Mouse (Mus musculus): Measurements from ENCODE around the gene Nt5c3b. TPM values are rescaled to one million over a fixed set of nuclear protein-coding genes. Genes with fewer than 3 reads are reported as not detected.
A peak's percentile ranks its signal among the peaks of the same experiment; 100 is the strongest.

Nt5c3b gene
- polyA plus RNA-seq, 1 experiment from 2014 or later = 92.6 TPM

GRCm38 (mm10) chr11:100471352-100472196 is 30.0 kb upstream of the Nt5c3b start:
- ATAC-seq (ENCODE audit: low FRiP score) = no peak
- H3K9ac ChIP-seq (ENCODE audit: low read depth, low read length) = peak overlapping the region; percentile 84
- DNase-seq (ENCODE audit: low spot score) = peak; percentile 45
- peak overlapping the region; percentile 88 for H3K4me2 ChIP-seq (replicated peaks; ENCODE audit: low read depth, low read length)
- WGBS = 7% methylated on average over 30 of the region's 30 CpGs
- H3K27ac ChIP-seq (ENCODE audit: low read depth, low read length) = peak overlapping the region; percentile 80
- peaks cover 3% of the 10 kb centered on the region for H3K4me1 ChIP-seq (replicated peaks; ENCODE audit: control insufficient read depth, insufficient read depth, low read length)
- no peaks in the 10 kb centered on the region for H3K9me3 ChIP-seq (ENCODE audit: control insufficient read depth, low read length)
- peak overlapping the region; percentile 84 for H3K4me3 ChIP-seq (ENCODE audit: low read depth, low read length)
- no peaks in the 10 kb centered on the region for H3K27me3 ChIP-seq (ENCODE audit: control insufficient read depth, insufficient read depth, low read length)
- H3K36me3 ChIP-seq (ENCODE audit: control insufficient read depth, insufficient read depth, low read length) = 0 out of 2 replicates have a peak, but pooled peaks cover 6% of the 10 kb centered on the region

- Histone ChIP-seq H3K4me1 (replicated peaks; ENCODE audit: control insufficient read depth, insufficient read depth, low read length) (peaks cover under 1% of the 10 kb centered on the region), H3K9me3 (ENCODE audit: control insufficient read depth, low read length) (no peaks in the 10 kb centered on the region), H3K27ac (ENCODE audit: low read depth, low read length) (no peak overlapping the region), H3K36me3 (ENCODE audit: control insufficient read depth, insufficient read depth, low read length) (no peaks in the 10 kb centered on the region), H3K4me3 (ENCODE audit: low read depth, low read length) (no peak overlapping the region), H3K4me2 (replicated peaks; ENCODE audit: low read depth, low read length) (no peak overlapping the region), H3K27me3 (ENCODE audit: control insufficient read depth, insufficient read depth, low read length) (no peaks in the 10 kb centered on the region), H3K9ac (ENCODE audit: low read depth, low read length) (no peak overlapping the region)
- WGBS = 89% methylated on average over 1 of the region's 1 CpGs
- DNase-seq (ENCODE audit: low spot score) (no peak), ATAC-seq (ENCODE audit: low FRiP score) (no peak)
These were observed 24.2 kb upstream of the Nt5c3b start for GRCm38 (mm10) chr11:100465833-100466232.

GRCm38 (mm10) chr11:100465229-100465792 is 23.7 kb upstream of the Nt5c3b start:
- Histone ChIP-seq H3K9ac (ENCODE audit: low read depth, low read length) (no peak overlapping the region), H3K27ac (ENCODE audit: low read depth, low read length) (no peak overlapping the region), H3K27me3 (ENCODE audit: control insufficient read depth, insufficient read depth, low read length) (no peaks in the 10 kb centered on the region), H3K36me3 (ENCODE audit: control insufficient read depth, insufficient read depth, low read length) (no peaks in the 10 kb centered on the region), H3K9me3 (ENCODE audit: control insufficient read depth, low read length) (no peaks in the 10 kb centered on the region), H3K4me1 (replicated peaks; ENCODE audit: control insufficient read depth, insufficient read depth, low read length) (no peaks in the 10 kb centered on the region), H3K4me2 (replicated peaks; ENCODE audit: low read depth, low read length) (no peak overlapping the region), H3K4me3 (ENCODE audit: low read depth, low read length) (no peak overlapping the region)
- ATAC-seq (ENCODE audit: low FRiP score) (no peak), DNase-seq (ENCODE audit: low spot score) (no peak)
- 97% methylated on average over 1 of the region's 1 CpGs for WGBS

GRCm38 (mm10) chr11:100462699-100463098 is 21.1 kb upstream of the Nt5c3b start:
- DNase-seq (ENCODE audit: low spot score) (no peak), ATAC-seq (ENCODE audit: low FRiP score) (no peak)
- no peak overlapping the region for H3K9ac ChIP-seq (ENCODE audit: low read depth, low read length)
- no peak overlapping the region for H3K27ac ChIP-seq (ENCODE audit: low read depth, low read length)
- H3K9me3 ChIP-seq (ENCODE audit: control insufficient read depth, low read length) = no peaks in the 10 kb centered on the region
- no peak overlapping the region for H3K4me2 ChIP-seq (replicated peaks; ENCODE audit: low read depth, low read length)
- H3K4me3 ChIP-seq (ENCODE audit: low read depth, low read length) = no peak overlapping the region
- H3K27me3 ChIP-seq (ENCODE audit: control insufficient read depth, insufficient read depth, low read length) = no peaks in the 10 kb centered on the region
- no peaks in the 10 kb centered on the region for H3K4me1 ChIP-seq (replicated peaks; ENCODE audit: control insufficient read depth, insufficient read depth, low read length)
- H3K36me3 ChIP-seq (ENCODE audit: control insufficient read depth, insufficient read depth, low read length) = no peaks in the 10 kb centered on the region
- 91% methylated on average over 10 of the region's 10 CpGs for WGBS

GRCm38 (mm10) chr11:100457711-100458110 is 16.1 kb upstream of the Nt5c3b start:
- ATAC-seq (ENCODE audit: low FRiP score) (no peak), DNase-seq (ENCODE audit: low spot score) (no peak)
- Histone ChIP-seq H3K9me3 (ENCODE audit: control insufficient read depth, low read length) (no peaks in the 10 kb centered on the region), H3K9ac (ENCODE audit: low read depth, low read length) (no peak overlapping the region), H3K4me1 (replicated peaks; ENCODE audit: control insufficient read depth, insufficient read depth, low read length) (no peaks in the 10 kb centered on the region), H3K36me3 (ENCODE audit: control insufficient read depth, insufficient read depth, low read length) (no peaks in the 10 kb centered on the region), H3K4me2 (replicated peaks; ENCODE audit: low read depth, low read length) (no peak overlapping the region), H3K27ac (ENCODE audit: low read depth, low read length) (no peak overlapping the region), H3K4me3 (ENCODE audit: low read depth, low read length) (no peak overlapping the region), H3K27me3 (ENCODE audit: control insufficient read depth, insufficient read depth, low read length) (no peaks in the 10 kb centered on the region)
- WGBS = 93% methylated on average over 5 of the region's 5 CpGs

- 79% methylated on average over 4 of the region's 4 CpGs for WGBS
- no peaks in the 10 kb centered on the region for H3K9me3 ChIP-seq (ENCODE audit: control insufficient read depth, low read length)
- no peaks in the 10 kb centered on the region for H3K36me3 ChIP-seq (ENCODE audit: control insufficient read depth, insufficient read depth, low read length)
- no peak overlapping the region for H3K27ac ChIP-seq (ENCODE audit: low read depth, low read length)
- no peaks in the 10 kb centered on the region for H3K27me3 ChIP-seq (ENCODE audit: control insufficient read depth, insufficient read depth, low read length)
- no peak overlapping the region for H3K9ac ChIP-seq (ENCODE audit: low read depth, low read length)
- H3K4me1 ChIP-seq (replicated peaks; ENCODE audit: control insufficient read depth, insufficient read depth, low read length) = no peaks in the 10 kb centered on the region
- ATAC-seq (ENCODE audit: low FRiP score) = no peak
- H3K4me2 ChIP-seq (replicated peaks; ENCODE audit: low read depth, low read length) = no peak overlapping the region
- no peak overlapping the region for H3K4me3 ChIP-seq (ENCODE audit: low read depth, low read length)
- no peak for DNase-seq (ENCODE audit: low spot score)
These were observed 15.6 kb upstream of the Nt5c3b start for GRCm38 (mm10) chr11:100457247-100457646.

- Histone ChIP-seq H3K27ac (ENCODE audit: low read depth, low read length) (no peak overlapping the region), H3K9me3 (ENCODE audit: control insufficient read depth, low read length) (no peaks in the 10 kb centered on the region), H3K9ac (ENCODE audit: low read depth, low read length) (no peak overlapping the region), H3K4me2 (replicated peaks; ENCODE audit: low read depth, low read length) (no peak overlapping the region), H3K27me3 (ENCODE audit: control insufficient read depth, insufficient read depth, low read length) (no peaks in the 10 kb centered on the region), H3K4me1 (replicated peaks; ENCODE audit: control insufficient read depth, insufficient read depth, low read length) (0 out of 2 replicates have a peak, but pooled peaks cover 2% of the 10 kb centered on the region), H3K36me3 (ENCODE audit: control insufficient read depth, insufficient read depth, low read length) (no peaks in the 10 kb centered on the region), H3K4me3 (ENCODE audit: low read depth, low read length) (no peak overlapping the region)
- 87% methylated on average over 6 of the region's 6 CpGs for WGBS
- no peak for ATAC-seq (ENCODE audit: low FRiP score)
- no peak for DNase-seq (ENCODE audit: low spot score)
These were observed 1.0 kb upstream of the Nt5c3b start for GRCm38 (mm10) chr11:100442625-100443024.

- Histone ChIP-seq H3K9me3 (ENCODE audit: control insufficient read depth, low read length) (no peaks in the 10 kb centered on the region), H3K9ac (ENCODE audit: low read depth, low read length) (peak overlapping the region; percentile 94), H3K27ac (ENCODE audit: low read depth, low read length) (peak overlapping the region; percentile 39; the same call in 1 of the 2 replicates), H3K4me1 (replicated peaks; ENCODE audit: control insufficient read depth, insufficient read depth, low read length) (0 out of 2 replicates have a peak, but pooled peaks cover 2% of the 10 kb centered on the region), H3K27me3 (ENCODE audit: control insufficient read depth, insufficient read depth, low read length) (no peaks in the 10 kb centered on the region), H3K4me2 (replicated peaks; ENCODE audit: low read depth, low read length) (peak overlapping the region; percentile 94), H3K4me3 (ENCODE audit: low read depth, low read length) (peak overlapping the region; percentile 78), H3K36me3 (ENCODE audit: control insufficient read depth, insufficient read depth, low read length) (no peaks in the 10 kb centered on the region)
- ATAC-seq (ENCODE audit: low FRiP score) = peak; percentile 86
- DNase-seq (ENCODE audit: low spot score) = peak; percentile 86
- 2% methylated on average over 52 of the region's 52 CpGs for WGBS
These were observed 701 bp downstream of the Nt5c3b start for GRCm38 (mm10) chr11:100440691-100441522.
